Mouse (Mus musculus) left cerebral cortex, postnatal 25 days (tissue): ENCODE results near the gene Plac1. TPM values are rescaled to one million over a fixed set of nuclear protein-coding genes. Genes with fewer than 3 reads are reported as not detected.

ENCODE experiments used
- DNase-seq, 2 experiments: peaks; one replicate each; pipeline ENCODE4 v3.0.0; 2022; ENCODE audit warnings: low spot score in 2 of 2, mixed read lengths in 1 of 2
- intact Hi-C: fragments of 180-260 bp; cut with DNase I; formaldehyde crosslinking; loops from one replicate; pipeline ENCODE4 v1.15.1; 2025
- total RNA-seq, 2 experiments: library from RNA; stranded (reverse); gene quantifications; 2 replicates each; pipeline ENCODE4 v1.2.3; 2021

Plac1 gene
- total RNA-seq, 2 experiments from 2014 or later = not detected

DNA sequence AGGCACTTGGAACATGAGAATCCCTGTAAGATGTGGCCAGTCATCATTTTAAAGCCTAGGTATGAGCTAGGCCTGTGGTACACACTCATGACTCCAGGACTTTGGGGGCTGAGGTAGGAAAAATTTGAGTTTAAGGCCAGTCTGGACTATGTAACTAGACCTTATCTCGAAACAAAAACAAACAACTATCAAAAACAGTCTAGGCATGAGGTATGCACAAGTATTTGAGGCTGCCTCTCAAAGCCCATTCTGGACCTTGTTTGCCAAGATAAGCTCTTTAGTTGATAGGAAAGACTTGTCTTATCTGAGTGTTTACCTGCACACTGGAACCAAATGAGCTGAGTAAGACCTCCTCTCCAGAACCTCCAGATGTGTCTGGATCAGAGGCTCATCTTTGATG is 116.3 kb downstream of the Plac1 start:
- no peak for DNase-seq
- intact Hi-C loops = no loop called here

DNA sequence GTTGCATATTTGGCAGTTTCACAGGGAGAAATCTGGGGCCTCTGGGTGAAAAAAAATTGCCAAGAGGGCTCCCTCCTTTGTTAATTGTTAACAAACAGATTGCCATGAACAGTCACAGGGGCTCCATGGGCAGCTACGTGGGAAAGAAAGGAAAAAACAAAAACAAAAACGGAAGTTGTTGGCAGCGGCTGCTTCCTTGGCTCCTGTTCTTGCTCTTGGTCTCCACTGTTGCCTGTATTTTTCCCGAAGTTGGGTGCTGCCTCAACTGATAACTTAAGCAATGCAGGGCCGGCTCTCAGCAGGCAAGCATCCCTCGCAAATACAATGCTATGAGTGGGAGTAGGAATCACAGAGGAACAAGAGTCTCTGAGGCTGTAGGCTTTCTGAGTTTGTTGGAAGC is 121.3 kb downstream of the Plac1 start:
- DNase-seq = peak in 1 of 2 experiments; percentile 28
- intact Hi-C loops = no loop called here

DNA sequence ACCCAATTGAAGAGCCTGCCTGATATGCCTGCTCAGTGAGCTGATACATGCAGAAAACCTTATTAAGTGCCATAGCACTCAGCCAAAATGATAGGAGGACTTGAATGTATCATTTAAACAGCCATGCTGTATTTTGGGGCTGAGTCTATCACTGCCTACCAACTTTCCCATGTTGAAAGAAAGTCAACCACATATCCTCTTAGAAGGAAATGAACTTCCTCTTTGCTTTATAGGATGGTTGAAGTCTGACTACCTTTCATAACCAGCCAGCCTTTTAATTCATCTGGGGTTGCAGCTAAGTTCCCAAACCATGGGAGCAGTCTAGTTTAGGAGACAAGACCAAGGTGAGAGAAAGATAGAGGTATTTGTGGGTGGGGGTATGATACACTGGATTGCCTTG is 121.9 kb downstream of the Plac1 start:
- intact Hi-C loops = no loop called here
- DNase-seq = no peak

- intact Hi-C loops = no loop called here
- no peak for DNase-seq
Observed at GRCm38 (mm10) chrX:53114994-53115393, 124.9 kb downstream of the Plac1 start.

GRCm38 (mm10) chrX:53110142-53110541 is 129.8 kb downstream of the Plac1 start:
- no peak for DNase-seq
- intact Hi-C loops = no loop called here

DNA sequence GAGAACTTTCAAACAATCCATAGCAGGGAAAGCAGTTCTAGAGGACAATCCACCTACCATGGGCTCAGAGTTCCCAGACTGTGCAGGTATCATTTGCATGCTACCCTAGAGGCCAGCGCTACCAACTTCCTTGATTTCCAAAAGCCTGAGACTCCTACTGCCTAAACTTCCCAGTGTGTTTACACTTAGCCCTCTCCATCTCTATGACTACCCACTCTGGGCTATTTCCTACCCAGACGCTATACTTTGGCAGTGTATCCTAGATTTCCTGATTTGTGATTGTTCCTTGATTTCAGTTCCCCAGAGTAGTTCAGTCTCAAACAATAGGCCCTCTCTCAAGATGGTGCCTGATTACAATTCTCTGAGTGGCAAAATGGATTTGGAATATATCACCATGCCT is 132.8 kb downstream of the Plac1 start:
- intact Hi-C loops = no loop called here
- no peak for DNase-seq

DNA sequence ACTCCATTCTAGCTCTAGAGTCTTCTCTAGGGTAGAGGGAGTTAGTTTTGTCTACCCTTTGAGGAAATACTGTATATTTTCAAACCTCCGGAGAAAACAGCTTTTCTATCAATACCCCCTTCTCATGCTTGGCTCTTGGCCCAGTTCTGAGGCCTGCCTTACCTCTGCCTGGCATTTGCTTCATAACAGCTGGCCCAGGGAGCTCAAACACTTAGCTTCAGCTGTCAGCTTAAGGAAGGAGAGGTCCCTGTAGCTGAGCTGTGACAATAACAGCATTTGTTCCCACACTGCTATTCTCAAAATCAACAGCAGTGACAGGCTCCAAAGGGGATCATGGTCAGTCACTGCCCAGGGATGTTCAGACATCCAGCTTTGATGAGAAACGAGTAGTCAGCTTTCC is 138.7 kb downstream of the Plac1 start:
- intact Hi-C loops = no loop called here
- DNase-seq = no peak

- intact Hi-C loops = no loop called here
- DNase-seq = no peak
Observed at GRCm38 (mm10) chrX:53099951-53100350, 140.0 kb downstream of the Plac1 start.

- DNase-seq = no peak
- intact Hi-C loops = no loop called here
Observed at GRCm38 (mm10) chrX:53099266-53099665, 140.6 kb downstream of the Plac1 start.

DNA sequence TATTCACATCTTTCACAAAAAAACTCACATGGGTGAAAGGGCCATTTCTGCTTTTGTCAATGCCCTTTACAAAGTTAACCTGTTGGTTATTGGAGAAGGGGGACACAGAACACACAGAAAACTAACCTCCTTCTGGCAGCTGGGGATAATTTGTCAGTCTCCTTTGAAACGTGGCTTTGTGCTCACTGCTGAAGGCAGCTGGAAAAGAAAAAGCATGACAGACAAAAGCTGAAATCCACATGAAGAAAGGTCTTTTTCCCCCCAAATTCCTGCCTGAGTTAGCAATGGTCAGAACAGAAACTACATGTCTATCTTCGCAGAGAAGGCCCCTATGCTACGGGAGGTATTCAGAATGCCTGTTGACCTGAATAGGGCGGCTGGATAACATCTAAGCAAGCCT is 141.6 kb downstream of the Plac1 start:
- intact Hi-C loops = no loop called here
- no peak for DNase-seq

- DNase-seq = no peak
- intact Hi-C loops = no loop called here
Observed at GRCm38 (mm10) chrX:53097786-53098185, 142.1 kb downstream of the Plac1 start.

DNA sequence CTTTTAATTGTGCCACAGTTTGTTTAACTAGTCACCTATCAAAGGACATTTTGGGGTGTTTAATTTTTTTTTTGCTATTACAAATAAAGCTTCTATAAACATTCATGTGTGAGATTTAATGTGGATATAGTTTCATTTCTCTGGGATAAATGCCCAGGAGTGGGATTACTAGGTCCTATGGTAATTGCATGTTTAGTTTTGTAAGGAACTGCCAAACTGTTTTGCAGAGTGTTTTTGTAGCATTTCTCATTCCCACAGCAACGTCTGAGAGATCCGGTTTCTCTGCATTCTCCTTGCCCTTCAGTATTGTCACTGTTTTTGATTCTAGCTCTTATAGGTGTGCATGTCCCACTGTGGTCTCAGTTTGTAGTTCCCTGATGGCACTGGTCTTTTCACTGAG is 146.5 kb downstream of the Plac1 start:
- intact Hi-C loops = no loop called here

GRCm38 (mm10) chrX:53088663-53089292 is 151.1 kb downstream of the Plac1 start:
- no peak for DNase-seq
- intact Hi-C loops = no loop called here

More for the DNA sequence above, 146.5 kb downstream of the Plac1 start:
- DNase-seq = no peak

DNA sequence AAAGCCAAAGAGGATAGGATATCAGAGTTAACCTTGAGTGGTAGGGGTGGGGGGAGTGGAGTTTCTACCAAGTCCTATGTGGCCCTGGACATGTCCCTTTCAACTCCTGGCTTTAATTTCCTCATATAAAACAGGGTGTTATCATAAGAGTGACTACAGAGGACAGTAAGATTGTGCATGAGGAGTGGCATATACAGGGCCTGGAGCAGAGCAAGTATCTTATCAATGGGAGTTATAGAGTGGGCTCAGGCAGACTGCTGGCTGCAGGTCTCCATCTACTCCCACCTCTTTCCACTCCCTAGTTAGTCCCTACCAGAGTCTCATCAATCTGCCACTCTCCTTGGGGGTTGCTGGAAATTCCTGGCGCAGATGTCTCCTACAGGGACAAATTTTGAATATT is 152.7 kb downstream of the Plac1 start:
- DNase-seq = no peak

DNA sequence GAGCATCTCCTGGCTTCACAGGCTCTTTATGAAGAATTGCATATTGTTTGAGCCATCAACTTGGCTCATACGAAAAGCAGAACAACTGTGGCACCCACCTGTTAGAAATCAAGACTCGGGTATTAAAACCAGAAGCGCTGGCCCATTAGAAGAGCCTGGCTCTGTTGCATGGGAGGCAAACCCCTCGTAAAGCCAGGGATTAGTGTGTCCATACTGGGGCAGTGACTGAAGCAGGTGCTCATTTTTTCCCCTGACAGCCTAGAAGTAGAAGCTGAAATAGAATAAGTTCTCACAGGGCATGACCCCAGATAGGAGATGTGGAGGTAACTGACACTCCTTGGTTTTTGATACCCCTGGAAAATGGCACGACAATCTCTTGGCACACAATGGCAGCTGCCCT is 154.4 kb downstream of the Plac1 start:
- intact Hi-C loops = no loop called here
- DNase-seq = no peak

More for the DNA sequence above, 152.7 kb downstream of the Plac1 start:
- intact Hi-C loops = no loop called here

- DNase-seq = no peak
- intact Hi-C loops = no loop called here
Observed at GRCm38 (mm10) chrX:53064406-53064805, 175.5 kb downstream of the Plac1 start.

GRCm38 (mm10) chrX:53059426-53060007 is 180.4 kb downstream of the Plac1 start:
- intact Hi-C loops = loop anchor here (5.0 kb wide), 1 partner anchor 208 kb away; the partner anchor contains the start of gene Fam122b
- no peak for DNase-seq

DNA sequence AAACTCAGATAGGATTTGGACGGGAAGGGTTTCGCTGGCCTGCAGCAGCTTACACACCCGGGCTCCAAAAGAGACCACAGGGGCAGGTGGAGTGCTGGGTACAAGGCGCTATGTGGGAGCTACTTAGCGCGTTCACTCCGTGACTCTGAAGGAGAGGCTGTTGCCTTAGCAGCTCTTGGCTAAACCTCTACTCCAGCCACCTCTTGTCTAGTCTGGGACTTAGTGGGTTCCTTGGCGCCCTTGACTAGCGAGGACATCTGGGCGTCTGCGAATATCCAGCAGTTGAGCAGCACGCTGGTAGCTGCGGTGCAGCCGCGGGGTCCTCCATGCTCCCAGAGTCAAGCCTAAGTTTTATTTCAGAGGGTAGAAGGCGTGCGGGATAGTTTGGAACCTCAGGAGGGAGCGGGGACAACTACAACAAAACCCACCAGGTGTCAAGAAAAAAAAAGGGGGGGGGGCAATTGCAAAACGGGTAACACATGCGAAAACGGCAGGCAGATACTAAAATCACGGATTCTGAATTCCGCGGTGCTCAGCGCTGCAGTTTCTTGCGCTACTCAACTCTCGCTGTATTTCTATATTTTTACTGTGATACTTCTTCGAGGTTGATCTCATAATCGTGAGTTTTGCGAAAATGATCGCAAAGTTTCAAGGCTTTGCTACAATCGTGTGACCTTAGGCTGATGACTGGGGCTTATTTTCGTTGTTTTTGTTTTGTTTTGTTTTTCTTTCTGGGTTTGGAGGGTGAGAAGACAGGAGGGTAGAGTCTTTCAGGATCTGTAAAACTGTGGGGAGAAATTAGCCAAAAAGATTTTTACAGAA is 181.2 kb downstream of the Plac1 start:
- DNase-seq = peak in 1 of 2 experiments; percentile 3
- intact Hi-C loops = loop anchor here (5.0 kb wide), 1 partner anchor 209 kb away; the partner anchor contains the start of gene Fam122b

DNA sequence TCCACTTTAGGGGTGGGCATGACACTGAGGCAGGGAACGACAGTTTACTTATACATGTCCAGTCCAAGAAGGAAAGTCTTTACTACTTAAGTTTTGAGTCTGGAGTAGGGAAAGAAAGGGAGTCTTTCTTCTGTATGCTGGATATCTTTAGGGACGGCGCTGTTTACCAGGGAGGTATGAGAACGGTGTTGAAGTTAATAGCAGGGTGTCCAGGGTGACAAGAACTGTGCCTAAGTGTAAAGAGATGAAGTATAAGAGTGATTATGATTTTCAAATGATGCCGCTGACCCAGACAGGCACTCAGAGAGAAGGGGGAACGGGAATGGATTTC is 182.2 kb downstream of the Plac1 start:
- intact Hi-C loops = loop anchor here (5.0 kb wide), 1 partner anchor 210 kb away; the partner anchor contains the start of gene Fam122b
- DNase-seq = no peak

GRCm38 (mm10) chrX:53057054-53057759 is 182.7 kb downstream of the Plac1 start:
- intact Hi-C loops = loop anchor here (5.0 kb wide), 1 partner anchor 210 kb away; the partner anchor contains the start of gene Fam122b
- DNase-seq = peak; percentile 38 to 54
